Mouse (Mus musculus) bone marrow macrophage, adult 2 months (primary cell): ENCODE data around the gene Megf11.

Experiments
- CTCF ChIP-seq: IDR thresholded peaks from 2 replicates; pipeline ENCODE4 v1.5.1; 2012; ENCODE audit warnings: low read depth, mild to moderate bottlenecking, low read length, moderate library complexity
- POLR2A ChIP-seq: IDR thresholded peaks from 2 replicates; pipeline ENCODE4 v1.6.1; 2012; ENCODE audit warnings: mild to moderate bottlenecking, low read depth, low read length, borderline replicate concordance

- TF ChIP-seq CTCF (no peak), POLR2A (no peak)
Observed at GRCm38 (mm10) chr9:64568467-64569260, 183.2 kb downstream of the Megf11 start.
